Mouse (Mus musculus): ENCODE results near the gene Actr10.

Gene Actr10

DNA sequence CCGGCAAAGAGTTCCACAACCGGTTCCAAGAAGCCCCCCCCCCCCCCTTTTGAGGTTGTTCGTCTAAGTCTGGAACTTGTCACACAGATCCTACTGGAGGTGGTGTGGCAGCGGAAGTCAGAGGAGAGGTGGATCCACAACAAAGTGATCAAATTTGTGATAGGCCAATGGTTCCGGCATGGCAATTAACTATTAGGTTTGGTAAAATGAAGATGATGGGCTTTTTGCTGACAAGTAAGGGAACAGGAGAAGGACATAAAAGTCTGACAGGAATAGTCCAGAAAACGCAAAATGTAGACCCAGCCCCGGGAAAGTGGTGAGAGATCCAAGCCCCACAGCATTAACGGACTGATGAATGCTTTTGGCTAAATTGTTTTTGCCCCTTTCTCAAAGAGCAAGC, 29.9 kb downstream of the Actr10 start:
- no peak for DNase-seq (ENCODE audit: low spot score in 2 of 2)

GRCm38 (mm10) chr12:70968141-70968790, 30.6 kb downstream of the Actr10 start:
- DNase-seq (ENCODE audit: low spot score in 2 of 2), result peak; percentile 71 to 81

DNA sequence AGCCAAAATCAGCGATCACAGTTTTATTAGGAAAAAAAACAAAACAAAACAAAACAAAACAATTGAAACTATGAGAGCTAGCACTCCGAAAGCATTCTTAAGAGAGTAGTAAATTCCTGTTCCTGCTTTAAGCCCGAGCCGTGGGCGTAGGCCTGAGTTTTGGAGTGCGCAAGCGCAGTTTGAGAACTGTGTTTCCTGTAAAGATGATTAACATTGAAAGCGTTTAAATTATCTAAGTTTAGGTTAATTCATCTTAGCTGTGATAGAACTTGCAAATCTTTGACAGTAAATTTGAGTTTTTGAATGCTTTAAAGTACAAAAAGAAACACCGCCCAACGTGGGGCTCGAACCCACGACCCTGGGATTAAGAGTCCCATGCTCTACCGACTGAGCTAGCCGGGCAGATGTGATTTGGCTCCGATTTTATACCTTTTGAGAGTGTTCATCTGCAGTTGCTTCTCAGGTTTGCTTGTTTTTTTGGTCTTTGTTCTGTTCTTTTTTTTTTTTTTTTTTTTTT, 31.2 kb downstream of the Actr10 start:
- peak; percentile 71 to 93 for DNase-seq (ENCODE audit: low spot score in 2 of 2)

DNA sequence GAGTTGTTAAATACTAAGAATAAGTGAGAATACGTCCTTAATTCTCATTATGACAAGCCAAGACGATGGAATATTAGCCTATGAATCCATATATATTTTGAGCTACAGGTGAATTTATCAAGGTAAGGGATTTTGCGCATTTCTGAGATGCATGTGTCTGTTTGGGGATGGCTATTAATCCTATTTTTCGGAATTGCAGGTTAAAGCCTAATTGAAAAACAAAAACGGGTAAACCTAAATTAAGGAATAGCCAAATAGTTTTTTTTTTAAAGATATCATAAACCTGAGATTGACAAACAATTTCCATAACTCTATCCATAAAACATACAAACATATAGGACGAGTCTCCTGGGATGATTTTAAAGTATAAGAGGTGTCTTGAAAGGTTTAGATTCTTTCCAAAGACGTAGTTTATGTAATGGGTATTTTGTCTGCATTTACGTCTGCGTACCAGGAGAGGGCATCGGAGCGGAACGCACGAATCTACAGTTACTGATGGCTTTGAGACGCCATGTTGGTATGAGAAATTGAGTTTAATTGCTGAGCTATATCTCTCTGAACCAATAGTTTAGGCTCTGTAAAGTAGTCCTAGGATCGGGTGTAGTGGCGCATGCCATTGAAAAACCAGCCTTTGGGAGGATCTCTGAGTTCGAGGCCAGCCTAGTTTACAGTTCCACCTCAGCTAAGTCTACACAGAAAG, 32.0 kb downstream of the Actr10 start:
- DNase-seq (ENCODE audit: low spot score in 2 of 2), result peak in 1 of 2 experiments; percentile 42

DNA sequence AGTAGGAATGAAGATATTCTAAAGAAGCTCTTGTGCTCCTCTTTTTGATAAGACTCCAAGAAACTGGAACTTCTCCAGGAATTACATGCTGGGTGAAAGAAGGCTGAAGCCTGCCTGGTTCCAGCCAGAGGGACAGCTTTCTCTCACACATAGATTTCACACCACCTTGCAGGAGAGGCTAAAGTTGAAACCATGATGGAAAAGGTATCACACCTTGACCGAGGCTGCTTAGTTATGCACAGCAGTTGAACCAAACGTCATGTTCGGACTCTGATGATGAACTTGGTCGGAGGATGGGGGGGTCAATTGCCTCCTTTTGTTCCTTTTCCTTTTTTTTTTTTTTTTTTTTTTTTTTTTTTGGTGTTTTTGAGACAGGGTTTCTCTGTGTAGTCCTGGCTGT, 36.2 kb downstream of the Actr10 start:
- DNase-seq (ENCODE audit: low spot score in 2 of 2), result no peak

DNA sequence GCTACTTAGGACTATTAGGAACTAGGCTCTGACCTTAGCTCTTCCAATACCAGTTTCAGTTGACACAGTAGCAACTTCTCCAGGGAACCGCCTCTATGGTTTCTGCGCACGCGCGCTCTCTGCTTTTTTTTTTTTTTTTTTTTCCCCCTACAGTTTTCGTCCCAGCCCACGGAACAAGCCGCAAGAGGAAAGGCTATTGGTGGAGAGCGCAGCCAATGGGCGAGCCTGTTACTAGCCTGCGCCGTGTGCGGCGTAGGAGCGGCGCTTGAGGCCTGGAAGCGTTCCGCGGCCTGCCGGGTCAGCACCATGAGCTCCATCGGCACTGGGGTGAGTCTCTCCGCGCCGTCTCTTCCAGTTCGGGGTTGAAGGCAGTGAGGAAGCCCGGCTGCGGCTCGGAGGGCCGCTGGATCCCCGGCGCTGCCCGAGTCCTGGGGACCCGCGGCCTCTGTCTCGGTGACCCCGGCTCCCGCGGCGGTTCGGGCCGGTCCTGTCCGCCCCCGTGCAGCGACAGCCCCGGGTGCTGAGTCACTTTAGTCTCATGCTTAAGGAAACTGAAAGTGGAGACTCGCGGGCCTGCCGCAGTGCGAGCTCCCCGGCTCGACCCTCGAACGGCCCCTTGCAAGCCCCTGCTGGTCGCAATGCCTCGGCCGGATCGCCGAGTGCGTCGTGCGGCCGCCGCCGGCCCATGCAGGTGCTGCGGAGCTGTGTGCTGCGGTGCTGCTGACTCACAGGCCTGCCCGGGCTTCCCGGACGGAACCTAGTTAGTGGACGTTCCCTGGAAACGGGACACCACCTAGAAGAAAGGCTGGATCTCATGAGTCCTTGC, 37.0 kb downstream of the Actr10 start, which contains the start of gene Psma3:
Psma3 (plus strand) TSS at position 181 of the 826 bp plus-strand sequence.
- peak; percentile 72 to 86 for DNase-seq (ENCODE audit: low spot score in 2 of 2)

DNA sequence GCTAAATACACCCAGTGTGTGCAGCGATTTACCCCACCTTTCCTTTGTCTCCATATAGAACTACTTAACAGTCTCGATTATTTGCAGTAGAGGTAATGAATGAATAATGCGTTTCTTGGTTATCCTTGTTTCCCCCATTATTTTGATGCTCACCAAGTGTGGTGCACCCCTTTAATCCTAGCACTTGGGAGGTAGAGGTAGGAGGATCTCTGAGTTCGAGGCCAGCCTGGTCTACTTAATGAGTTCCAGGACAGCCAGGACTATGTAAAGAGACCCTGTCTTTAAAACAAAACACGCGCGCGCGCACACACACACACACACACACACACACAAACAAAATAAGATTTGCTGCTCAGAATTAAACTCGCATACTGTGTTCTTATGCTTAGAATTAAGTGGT, 37.7 kb downstream of the Actr10 start:
- DNase-seq (ENCODE audit: low spot score in 2 of 2), result no peak

DNA sequence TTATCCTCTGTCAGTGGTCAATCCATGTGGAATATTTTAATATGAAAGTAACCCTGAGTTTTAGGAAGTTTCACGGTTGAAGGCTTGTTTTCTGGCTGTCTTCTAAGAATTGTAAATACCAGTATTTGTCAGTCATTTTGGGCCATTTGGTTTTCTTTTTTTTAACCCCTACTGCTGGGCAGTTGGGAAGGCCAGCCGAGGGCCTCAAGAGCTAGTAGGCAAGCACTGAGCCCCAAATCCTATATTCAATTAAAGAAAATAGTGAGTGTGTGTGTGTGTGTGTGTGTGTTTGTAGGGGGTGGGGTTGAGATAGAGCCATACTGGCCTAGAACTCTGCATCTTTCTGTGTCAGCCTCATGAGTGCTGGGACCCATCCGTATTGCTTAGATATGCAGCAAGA, 38.2 kb downstream of the Actr10 start:
- no peak for DNase-seq (ENCODE audit: low spot score in 2 of 2)

DNA sequence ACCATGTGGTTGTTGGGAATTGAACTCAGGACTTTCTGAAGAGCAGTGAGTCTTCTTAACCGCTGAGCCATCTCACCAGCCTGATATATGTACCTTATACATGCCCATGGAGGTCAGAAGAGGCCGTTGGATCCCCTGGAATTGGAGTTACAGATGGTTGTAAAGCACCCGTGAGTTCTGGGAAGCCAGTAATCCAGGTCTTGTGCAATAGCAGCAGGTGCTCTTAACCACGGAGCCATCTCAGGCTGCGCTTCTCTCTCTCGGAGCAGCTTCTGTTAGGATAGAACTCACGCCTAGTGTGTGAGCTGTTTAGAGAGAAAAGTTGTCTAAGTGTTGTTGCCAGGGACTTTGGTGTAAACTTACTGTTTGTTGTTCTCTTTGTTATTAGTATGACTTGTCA, 40.7 kb downstream of the Actr10 start:
- DNase-seq (ENCODE audit: low spot score in 2 of 2), result no peak

GRCm38 (mm10) chr12:70984855-70985550, 47.3 kb downstream of the Actr10 start:
- DNase-seq (ENCODE audit: low spot score in 2 of 2), result no peak

- no peak for DNase-seq (ENCODE audit: low spot score in 2 of 2)
These were observed 59.6 kb downstream of the Actr10 start for GRCm38 (mm10) chr12:70997225-70997624.

GRCm38 (mm10) chr12:70999423-70999903, 61.8 kb downstream of the Actr10 start:
- no peak for DNase-seq (ENCODE audit: low spot score in 2 of 2)

DNA sequence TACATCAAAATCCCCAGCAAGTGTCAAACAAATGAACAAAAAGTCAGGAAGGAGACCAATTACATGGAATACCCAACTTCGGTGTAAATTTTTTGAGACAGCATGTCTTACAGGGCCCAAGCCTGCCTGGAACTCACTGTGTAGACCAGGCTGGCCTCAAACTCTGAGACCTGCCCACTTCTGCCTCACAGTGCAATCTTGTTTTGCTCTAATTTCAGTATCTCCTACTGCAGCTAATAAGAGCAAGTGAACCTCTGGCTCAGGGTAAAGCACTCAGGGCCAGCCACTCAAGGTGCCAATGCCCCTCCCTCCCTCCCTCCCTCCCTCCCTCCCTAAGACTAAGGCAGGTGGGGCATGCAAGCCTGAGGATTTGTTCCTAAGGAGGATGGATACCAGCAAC, 62.7 kb downstream of the Actr10 start:
- no peak for DNase-seq (ENCODE audit: low spot score in 2 of 2)

GRCm38 (mm10) chr12:71001456-71001855, 63.8 kb downstream of the Actr10 start:
- no peak for DNase-seq (ENCODE audit: low spot score in 2 of 2)

GRCm38 (mm10) chr12:71003760-71004426, 66.2 kb downstream of the Actr10 start:
- DNase-seq (ENCODE audit: low spot score in 2 of 2), result no peak

- DNase-seq (ENCODE audit: low spot score in 2 of 2), result no peak
These were observed 68.5 kb downstream of the Actr10 start for GRCm38 (mm10) chr12:71006141-71006540.

- no peak for DNase-seq (ENCODE audit: low spot score in 2 of 2)
These were observed 69.2 kb downstream of the Actr10 start for GRCm38 (mm10) chr12:71006901-71007300.

GRCm38 (mm10) chr12:71009769-71010168, 72.1 kb downstream of the Actr10 start:
- no peak for DNase-seq (ENCODE audit: low spot score in 2 of 2)
